Mouse (Mus musculus) hematopoietic stem cell, adult 5-6 weeks (primary cell): Measurements from ENCODE around the gene Srek1. TPM values are rescaled to one million over a fixed set of nuclear protein-coding genes. Genes with fewer than 3 reads are reported as not detected.

ENCODE experiments used
- ATAC-seq, 2 experiments: fragments of 125-278 bp in 1 of 2; replicated peaks in 1 of 2; 2 replicates each; pipeline ENCODE4 v1.8.0; 2016 to 2017; ENCODE audit warnings: inconsistent platforms in 2 of 2, mild to moderate bottlenecking in 2 of 2, moderate number of reproducible peaks in 2 of 2, low read depth in 1 of 2, moderate TSS enrichment in 1 of 2; ENCODE audit not compliant: low FRiP score in 2 of 2, poor library complexity in 2 of 2, severe bottlenecking in 2 of 2, insufficient read depth in 1 of 2, low TSS enrichment in 1 of 2
- total RNA-seq: library from RNA; stranded (forward); fragments of 172-1452, 232-1000 nt; gene quantifications from 2 replicates; pipeline ENCODE4 v1.2.3, GENCODE M21; 2017

Gene Srek1
- 118 and 130 TPM in 2 replicates for total RNA-seq

DNA sequence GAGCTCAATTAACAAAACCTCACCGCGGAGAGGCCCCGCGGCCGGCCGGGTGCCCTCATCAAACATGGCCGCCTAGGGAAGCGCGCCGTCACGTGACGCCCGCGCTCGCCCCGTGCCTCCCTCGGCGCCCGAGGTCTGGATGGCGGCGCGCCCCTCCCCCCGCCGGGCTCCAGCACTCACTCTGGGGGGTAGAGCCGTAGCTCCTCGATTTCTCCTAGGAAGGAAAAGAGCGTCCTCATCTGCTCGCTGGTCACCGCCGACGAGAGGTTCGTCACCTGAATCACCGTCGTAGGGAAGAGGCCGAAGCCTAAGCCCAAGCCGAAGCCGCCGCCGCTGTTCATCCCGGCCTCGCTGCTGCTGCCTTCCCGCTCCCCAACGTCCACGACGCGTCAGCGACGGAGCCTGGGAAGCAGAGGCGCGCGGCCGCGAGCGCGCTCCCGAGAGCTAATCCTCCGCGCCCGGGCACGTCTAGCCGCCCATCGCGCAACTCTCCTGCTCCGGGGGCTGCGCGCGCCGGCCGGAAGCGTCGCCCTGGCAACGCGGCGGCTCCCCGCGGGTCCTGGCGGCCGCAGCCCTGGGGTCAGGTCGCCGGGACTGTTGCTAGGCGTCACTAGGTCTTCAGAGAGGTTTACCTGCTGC lies at the start of gene Srek1:
Gene Srek1 (minus strand): TSS at position 490 of the 639 bp plus-strand sequence.
- peak; percentile 72 to 75 for ATAC-seq

- ATAC-seq = no peak
Measured at GRCm38 (mm10) chr13:103822270-103822669, 47.9 kb upstream of the Srek1 start.

- ATAC-seq = no peak
Measured at GRCm38 (mm10) chr13:103819377-103819776, 45.0 kb upstream of the Srek1 start.

- no peak for ATAC-seq
Measured at GRCm38 (mm10) chr13:103817935-103818334, 43.5 kb upstream of the Srek1 start.

DNA sequence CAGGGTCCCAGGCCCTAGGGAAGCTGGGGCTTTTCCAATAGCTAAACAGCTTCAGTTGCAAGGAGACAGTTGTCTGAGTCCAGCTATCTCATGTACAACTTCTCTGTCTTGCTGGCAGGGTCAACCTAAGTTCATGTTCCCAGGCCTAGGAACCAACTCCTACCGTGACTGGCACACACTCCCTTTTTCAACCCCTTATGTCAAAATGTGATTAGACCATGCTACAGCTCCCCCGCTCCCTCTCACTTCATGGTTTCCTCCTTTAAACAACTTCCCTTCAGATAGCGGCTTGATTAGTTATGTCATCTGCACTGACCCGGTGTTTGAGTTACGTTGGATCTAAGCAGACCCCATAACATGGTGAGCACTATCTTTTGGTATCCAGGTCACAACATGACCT lies 33.1 kb upstream of the Srek1 start:
- peak in 1 of 2 experiments; percentile 32; a peak in 1 of 4 replicates for ATAC-seq

- ATAC-seq = no peak
Measured at GRCm38 (mm10) chr13:103806210-103806851, 31.9 kb upstream of the Srek1 start.

DNA sequence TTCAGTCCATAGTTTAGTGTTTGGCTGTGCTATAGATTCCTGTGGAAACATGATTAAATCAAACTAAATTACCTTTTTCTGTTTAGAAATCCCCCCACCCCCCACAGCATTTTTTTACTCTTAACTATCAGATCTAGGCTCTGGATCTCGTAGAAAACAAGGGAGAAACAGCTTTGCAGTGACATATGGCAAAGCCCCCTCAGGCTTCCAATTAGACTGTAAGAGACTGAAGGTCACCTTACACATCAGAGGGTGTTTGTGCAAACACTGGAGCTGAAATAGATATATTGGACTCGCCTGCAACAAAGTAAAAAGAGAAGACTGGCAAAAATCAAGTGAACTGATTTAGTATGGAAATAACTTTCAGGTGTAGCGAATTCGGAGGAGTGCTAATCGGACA lies 29.3 kb upstream of the Srek1 start:
- ATAC-seq = no peak

DNA sequence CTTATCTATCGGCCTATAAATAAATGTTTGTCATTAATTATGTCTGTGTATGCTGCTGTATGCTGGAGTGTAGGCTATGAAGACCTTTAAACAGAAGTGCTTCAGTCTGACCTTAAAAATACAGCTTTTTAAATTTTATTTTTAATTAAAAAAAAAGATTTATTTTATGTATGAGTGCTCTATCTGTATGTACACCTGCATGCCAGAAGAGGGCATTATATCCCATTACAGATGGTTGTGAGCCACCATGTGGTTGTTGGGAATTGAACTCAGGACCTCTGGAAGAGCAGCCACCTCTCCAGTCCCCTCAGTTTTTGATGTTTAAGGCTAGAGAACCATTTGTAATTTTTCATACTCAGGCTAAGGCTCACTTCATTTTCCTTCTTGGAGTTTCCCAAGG lies 26.6 kb upstream of the Srek1 start:
- ATAC-seq = no peak

- no peak for ATAC-seq
Measured at GRCm38 (mm10) chr13:103794688-103795543, 20.5 kb upstream of the Srek1 start.

GRCm38 (mm10) chr13:103779922-103780585 lies 5.6 kb upstream of the Srek1 start:
- ATAC-seq = peak in 1 of 2 experiments; percentile 49; a peak in 3 of 4 replicates

DNA sequence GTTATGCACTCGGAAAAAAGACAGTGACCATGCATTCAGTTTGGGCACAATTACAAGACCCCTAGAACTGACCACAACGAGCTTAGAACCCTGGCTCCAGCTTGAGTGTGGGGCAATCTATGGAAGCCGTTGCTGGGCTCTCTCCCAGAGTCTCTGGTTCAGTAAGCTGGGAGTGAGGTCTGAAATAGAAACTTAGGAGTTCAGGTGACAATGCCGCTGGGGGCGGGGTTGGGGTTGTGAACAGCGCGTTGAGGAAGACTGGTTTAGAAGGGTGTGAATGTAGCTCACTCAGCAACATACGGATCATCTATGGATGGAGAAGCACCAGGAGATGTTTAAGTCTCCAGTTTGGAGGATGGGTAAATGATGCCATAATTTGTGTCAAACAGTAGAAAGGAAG lies 2.7 kb upstream of the Srek1 start:
- ATAC-seq = no peak

GRCm38 (mm10) chr13:103773407-103774118 lies 845 bp downstream of the Srek1 start:
- ATAC-seq = peak; percentile 47 to 77

GRCm38 (mm10) chr13:103772917-103773316 lies 1.5 kb downstream of the Srek1 start:
- ATAC-seq = no peak

- ATAC-seq = no peak
Measured at GRCm38 (mm10) chr13:103770821-103771220, 3.6 kb downstream of the Srek1 start.

DNA sequence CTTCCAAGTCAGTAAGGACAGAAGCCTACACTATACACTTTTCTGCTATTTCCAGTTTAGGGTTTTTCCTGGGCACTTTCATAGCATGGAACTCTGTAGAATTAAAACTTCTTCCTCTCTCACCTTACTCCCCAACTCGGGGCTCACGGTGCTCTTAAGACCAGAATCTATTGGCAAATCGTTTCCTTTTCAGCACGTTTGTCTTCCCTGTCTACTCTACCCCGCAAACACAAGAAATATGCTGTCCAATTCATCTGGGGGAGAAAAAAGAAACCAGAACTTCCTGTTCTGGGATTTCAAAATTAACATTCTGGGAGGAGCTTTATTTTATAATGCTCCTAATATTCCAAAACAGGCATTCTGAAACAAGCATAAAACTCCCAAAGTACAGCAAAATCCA lies 6.5 kb downstream of the Srek1 start:
- ATAC-seq = no peak

- no peak for ATAC-seq
Measured at GRCm38 (mm10) chr13:103763640-103764039, 10.8 kb downstream of the Srek1 start.

- no peak for ATAC-seq
Measured at GRCm38 (mm10) chr13:103761971-103762370, 12.4 kb downstream of the Srek1 start.
